Mouse (Mus musculus): Measurements from ENCODE around the gene Gnaz.

DNA sequence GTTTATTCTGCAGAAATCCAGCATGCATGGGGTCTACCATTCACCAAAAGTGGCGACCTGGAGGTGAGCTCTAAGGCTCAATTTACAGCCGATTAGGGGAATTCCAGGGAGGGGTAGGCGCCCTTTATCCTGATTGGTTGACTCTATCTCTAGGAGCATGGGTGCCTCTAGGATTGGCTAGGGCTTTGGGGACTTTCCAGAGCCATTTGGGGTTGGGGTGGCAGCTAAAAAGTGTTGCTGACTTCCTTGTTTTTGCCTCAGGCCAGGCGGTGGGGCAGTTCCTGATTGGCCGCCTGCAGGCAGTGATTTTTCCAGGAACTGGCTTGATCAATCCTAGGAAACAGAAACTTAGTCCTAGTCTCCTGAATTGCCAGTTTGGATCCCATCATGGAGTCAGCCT lies 47.7 kb upstream of the Gnaz start:
- no peak for TF ChIP-seq EP300 (IDR thresholded peaks at IDR 0.05; ENCODE audit: insufficient read depth, low read depth, low read length)
- no peak for TF ChIP-seq CTCF (IDR thresholded peaks at IDR 0.05)
- no peak for TF ChIP-seq POLR2A (IDR thresholded peaks at IDR 0.05; ENCODE audit: insufficient read depth, low read depth, low read length)

All from heart, adult 2 months (tissue).